Mouse (Mus musculus) right cerebral cortex, postnatal 14 days (tissue): ENCODE measurements around the gene Notch1.
A peak's percentile ranks its signal among the peaks of the same experiment; 100 is the strongest.

Source experiments
- DNase-seq: peaks from one replicate; pipeline ENCODE4 v3.0.0; 2022

Notch1 gene

GRCm38 (mm10) chr2:26529881-26530280 lies 13.4 kb upstream of the Notch1 start:
- DNase-seq: no peak

DNA sequence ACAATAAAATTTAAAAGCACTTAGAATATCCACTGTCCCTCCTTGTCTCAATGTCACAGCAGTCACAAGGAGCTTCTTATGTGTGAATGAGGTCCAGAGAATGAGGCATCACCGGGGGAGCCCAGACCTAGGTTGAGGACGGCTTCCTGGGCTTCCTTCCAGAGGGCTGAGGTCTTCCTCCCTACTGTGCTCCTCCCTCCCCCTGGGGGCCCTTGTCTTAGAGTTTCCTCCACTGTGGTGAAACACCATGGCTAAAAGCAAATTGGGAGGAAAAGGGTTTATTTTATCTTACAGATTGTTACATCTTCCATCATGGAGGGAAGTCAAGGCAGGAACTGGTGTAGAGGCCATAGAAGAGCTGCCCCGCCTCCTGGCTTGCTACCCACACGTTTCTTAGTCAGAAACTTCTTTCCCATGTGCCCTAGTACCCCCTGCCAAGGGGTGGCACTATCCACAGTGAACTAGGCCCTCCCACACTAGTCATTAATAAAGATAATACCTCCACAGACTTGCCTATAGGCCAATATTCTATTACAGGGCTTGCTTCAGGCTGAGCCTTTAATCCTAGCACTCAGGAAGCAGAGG lies 12.8 kb upstream of the Notch1 start:
- DNase-seq: no peak

GRCm38 (mm10) chr2:26526443-26527257 lies 10.2 kb upstream of the Notch1 start:
- DNase-seq: no peak

- peak; percentile 61 for DNase-seq
Observed at GRCm38 (mm10) chr2:26525355-26526018, 9.0 kb upstream of the Notch1 start.

GRCm38 (mm10) chr2:26522327-26522726 lies 5.9 kb upstream of the Notch1 start:
- DNase-seq: no peak

DNA sequence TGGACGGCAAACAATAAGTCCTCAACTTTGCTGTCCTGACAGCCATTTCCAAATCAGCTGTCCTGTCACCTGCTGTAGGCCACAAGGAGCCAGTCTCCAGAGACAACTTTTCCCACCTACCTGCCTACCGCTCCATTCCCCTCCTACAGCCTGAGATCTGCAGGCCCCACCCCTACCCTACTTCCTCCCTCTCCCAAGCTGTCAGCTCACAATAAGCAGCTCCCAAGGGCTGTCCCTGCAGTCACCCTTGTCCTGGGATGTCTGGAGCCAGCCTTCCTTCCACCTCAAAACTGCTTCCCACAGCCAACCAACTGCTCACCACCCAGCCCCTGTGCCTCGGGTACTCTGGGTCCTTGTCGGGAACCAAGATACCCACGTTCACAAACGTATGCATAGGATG lies 3.3 kb upstream of the Notch1 start:
- no peak for DNase-seq

DNA sequence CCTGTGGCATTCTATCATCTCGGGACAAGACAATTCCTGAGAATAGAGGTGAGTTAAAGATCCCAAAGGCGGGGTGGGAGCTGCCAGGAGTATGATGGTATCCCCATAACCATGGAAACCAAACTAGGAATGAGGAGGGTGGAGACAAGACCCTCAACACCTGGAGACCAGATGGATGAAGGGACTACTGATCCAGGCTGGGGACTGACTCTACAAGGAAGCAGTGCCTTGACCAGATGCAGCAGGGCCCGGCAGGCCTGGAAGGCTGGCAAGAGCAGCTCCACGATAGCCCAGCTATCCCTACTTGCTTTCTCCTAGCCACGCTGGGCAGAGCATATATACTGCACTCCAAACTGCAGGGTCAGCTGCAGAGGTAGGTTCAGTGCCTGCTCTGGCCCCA lies 524 bp upstream of the Notch1 start:
- DNase-seq: no peak

DNA sequence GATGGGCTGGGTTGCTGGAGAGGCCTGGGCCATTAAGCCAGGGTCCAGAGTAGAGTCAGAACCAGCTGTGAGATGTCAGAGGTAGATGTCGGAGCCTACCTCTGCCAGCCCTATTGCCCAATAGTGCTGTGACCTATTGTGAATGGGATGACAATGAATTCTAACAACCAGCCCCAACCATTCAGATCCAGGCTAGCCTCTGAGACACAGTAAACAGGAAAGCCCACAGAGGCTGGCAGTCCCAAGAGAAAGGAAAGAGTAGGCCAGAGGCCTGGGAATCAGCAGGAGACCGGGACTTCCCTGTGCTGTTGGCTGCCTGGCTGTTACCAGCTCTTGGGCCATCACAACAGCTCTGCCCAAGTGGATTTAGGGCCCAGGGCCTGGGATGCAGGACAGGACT lies 1.1 kb downstream of the Notch1 start:
- DNase-seq: no peak

DNA sequence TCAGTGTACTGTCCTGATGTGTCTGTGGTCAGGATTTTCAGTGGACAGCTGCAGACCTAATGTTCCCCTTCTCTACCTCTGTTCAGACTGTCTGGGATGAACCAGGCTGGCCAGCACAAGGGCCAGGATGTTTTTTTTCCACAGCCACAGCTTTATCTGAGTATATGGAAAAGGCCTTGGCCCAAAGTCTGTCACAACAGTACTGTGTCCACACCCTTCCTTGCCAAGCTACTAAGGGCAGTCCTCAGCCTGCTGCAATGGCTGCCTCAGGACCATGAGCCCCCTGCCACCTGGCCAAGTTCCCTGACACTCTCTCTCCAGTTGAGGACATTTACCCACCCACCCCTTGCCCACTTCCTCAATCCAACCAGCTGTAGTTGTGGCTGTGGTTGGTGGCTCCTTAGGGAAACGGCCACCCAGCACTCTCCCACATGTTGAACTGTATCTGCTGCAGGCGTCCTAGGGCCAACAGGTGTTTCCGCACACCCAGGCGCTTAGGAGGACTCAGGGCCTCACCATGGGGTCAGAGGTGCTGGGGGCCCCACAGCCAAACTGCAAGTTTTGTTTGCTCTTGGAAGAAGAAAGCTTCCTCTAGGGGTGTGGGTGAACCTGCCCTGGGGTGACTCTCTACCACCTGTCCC lies 3.2 kb downstream of the Notch1 start:
- DNase-seq: no peak

DNA sequence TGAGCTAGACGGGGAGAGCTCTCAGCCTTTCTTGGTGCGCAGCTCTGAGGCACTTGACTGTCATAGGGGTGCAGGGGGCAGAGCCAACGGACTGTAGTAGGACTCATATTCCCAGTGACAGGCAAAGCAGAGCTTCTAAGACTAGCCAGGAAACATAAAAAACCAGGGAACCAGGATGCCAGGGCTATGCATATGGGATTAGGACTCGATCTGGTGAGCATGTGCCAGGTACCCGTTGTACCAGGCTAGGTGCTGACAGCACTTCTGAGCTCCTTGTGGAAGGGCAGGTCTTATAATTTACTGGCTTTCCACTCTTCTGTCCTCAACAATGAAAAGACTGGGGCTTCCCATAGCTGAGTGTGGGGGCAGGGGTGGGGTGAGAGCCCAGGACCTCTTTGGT lies 7.8 kb downstream of the Notch1 start:
- no peak for DNase-seq

- no peak for DNase-seq
Observed at GRCm38 (mm10) chr2:26507961-26508391, 8.5 kb downstream of the Notch1 start.

DNA sequence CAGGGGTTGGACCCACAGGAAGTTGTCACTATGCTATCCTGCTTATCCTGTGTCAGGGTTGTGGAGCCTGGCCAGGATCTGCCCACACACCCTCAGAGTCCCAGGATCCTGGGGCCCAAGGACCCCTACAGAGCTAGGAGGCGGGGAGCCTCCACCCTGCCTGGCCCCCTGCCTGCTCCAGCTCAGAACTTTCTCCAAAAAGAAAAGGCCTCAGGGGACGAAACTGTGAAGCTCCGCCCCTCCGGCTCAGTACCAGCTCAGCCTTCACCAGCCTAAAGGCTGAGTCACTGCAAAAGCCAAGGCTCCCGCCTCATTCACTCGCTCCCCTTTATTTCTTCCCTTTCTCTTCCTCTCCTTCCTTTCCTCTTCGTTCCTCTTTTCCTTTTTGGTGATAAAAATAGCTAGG lies 9.0 kb downstream of the Notch1 start:
- no peak for DNase-seq

DNA sequence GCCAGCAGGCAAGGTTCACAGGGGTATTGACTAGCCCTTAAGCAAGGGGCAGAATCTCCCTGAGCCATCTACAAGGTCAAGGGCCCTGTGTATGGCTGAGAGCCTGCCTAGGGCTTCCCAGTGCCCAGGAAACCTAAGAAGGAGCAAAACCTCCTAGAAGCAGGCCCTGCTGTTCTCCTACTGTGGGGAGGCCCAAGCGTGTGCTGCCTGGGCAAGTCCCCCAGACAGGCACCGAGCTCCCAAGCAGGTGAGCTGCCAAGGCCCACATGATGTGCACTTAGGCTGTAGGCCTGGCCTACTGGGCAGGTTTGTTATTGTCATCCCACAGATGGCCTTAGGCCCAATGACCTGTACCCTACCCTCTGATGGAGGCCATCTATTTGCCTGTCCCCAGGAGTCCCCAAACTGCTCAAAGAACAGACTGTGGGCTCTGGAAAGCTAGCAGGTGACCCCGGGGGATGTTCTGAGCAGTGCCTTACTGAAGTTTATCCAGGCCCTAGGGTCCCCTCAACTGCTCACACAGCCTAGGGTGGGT lies 9.7 kb downstream of the Notch1 start:
- no peak for DNase-seq

GRCm38 (mm10) chr2:26504772-26505480 lies 11.5 kb downstream of the Notch1 start:
- no peak for DNase-seq

GRCm38 (mm10) chr2:26503661-26504575 lies 12.5 kb downstream of the Notch1 start:
- peak; percentile 63 for DNase-seq

DNA sequence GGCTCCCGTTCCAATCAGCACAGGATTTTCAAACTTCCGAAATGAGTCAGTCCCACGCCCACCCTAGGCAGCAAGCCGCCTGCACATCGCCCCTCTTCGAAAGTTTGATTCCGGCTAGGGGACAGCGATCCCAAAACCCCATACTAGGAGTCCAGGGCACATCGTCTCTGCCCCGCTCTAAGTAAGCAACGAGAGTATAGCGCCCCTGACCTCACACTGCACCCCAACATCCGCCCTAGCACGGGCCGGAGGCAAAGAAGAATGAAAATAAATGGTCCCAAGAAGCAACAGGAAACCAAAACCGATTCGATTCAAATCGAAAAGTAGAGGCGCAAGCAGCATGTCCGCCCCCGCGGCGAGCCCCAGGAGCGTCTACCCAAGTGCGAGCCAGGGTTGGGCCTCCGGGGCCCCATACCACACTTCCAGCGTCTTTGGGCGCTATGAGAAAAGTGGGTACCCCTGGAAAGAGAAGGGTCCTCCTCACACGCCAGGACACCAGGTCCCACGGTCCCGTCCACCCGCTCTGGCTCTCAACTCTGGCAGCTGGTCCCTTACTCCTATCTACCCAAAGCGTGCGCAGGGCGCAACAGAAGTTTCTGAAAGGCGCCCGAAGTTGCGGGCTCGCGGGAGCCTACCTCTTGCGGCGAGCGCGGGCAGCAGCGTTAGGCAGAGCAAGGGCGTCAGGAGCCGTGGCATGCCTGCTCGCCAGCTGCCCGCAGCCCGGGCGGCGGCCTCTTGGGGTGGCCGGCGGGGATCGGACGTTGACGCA lies 13.4 kb downstream of the Notch1 start:
- no peak for DNase-seq

DNA sequence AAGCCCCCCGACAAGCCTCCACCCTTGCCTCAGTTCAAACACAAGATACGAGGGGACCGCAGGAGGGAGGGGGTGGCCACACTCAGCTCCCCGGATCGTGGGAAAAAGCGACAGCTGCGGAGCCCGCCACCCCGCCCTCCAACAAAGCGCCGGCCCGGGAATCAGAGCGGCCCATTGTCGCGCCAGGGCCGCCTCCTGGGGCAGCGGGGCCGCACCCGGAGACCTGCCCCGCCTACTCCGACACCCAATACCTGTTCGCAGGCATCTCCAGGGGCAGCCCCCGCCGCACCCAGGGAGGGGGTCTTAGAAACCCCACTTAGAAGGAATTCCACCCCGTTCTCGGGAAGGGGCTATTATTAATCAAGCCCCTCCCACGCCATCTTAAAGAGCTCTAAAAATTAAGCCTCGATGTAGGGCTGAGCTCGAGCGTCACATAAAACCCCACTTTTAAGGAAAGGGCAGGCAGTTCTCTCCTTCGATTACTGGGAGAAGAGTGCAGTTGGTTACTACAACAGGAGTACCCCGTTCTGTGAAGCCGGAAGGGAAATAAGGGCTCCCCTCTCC lies 14.1 kb downstream of the Notch1 start:
- DNase-seq: no peak

GRCm38 (mm10) chr2:26501651-26502141 lies 14.8 kb downstream of the Notch1 start:
- no peak for DNase-seq

DNA sequence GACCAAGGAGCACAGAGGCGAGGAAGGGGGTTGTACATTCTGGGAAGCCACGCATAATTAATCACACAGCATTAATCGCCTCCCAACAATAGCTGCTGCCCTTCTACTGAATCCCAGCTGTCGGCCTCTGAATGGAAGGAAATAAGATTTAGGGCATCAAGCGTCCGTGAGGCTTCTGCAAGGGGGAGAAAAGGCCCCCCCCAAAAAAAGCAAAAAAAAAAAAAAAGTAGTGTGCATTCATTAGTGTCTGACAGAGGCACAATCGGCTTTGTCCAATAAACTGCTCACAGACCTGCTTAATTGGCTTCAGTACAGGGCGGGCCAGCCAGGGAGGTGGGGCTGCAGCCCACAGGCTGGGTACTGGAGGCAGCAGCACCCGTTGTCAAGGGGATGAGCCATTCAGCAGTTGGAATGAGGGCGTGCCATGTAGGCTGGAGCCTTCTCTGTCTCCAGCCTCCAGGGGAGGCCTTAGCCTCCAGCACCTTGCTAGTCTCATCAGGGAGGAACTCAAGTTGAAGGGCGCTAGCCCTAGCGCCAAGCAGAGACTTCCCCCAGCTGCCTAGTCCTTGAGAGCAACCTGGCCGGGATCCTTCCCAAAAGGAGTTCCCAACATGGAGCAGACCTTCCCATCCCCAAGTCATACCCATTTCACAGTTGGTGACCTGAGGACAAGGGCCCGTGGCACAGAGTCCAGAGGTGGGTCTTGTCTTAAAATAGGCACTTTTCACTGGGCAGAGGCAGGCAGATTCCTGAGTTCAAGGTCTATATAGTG lies 15.7 kb downstream of the Notch1 start:
- DNase-seq: peak; percentile 40
